Mouse (Mus musculus) CD4-positive naive resting alpha-beta T cell, adult 57 days (primary cell): Measurements from ENCODE around the gene Qrsl1. TPM values are rescaled to one million over a fixed set of nuclear protein-coding genes. Genes with fewer than 3 reads are reported as not detected.

Experiments
- total RNA-seq: library from RNA; stranded (reverse); gene quantifications from one replicate; pipeline ENCODE4 v1.2.4, GENCODE M21; 2023

Gene Qrsl1
- 11.2 TPM for total RNA-seq

GRCm38 (mm10) chr10:43901578-43902194, at the start of gene Qrsl1, which contains the start of gene Rtn4ip1:
Gene Qrsl1 (minus strand): TSS chr10:43901745.
Gene Rtn4ip1 (plus strand): TSS chr10:43901807.

Other genes starting within 250 kb of the Qrsl1 start
- 13.4 TPM for gene Rtn4ip1, start 62 bp upstream of the Qrsl1 start, total RNA-seq
- gene Crybg1, start 247.1 kb upstream of the Qrsl1 start, total RNA-seq = 62.9 TPM